Mouse (Mus musculus) intestine, embryonic 15.5 days (tissue): ENCODE measurements at regions not wholly inside any gene's neighbourhood (a gene's known extent, or its start where the extent isn't known, plus 50 kb on each side); places are given as distances from the start of the nearest gene placed in this dataset.

Experiments used
- ATAC-seq: fragments of 200-750 bp; cut with Nextera tagmentation; 2 replicates; pipeline ENCODE4 v1.8.0; 2017; ENCODE audit warnings: moderate TSS enrichment, moderate library complexity
- H3K27ac ChIP-seq: fragments of 300-500 bp; sonication (generic); 2 replicates; pipeline ENCODE4 v1.5.1; 2015; ENCODE audit warnings: mild to moderate bottlenecking, inconsistent platforms
- H3K27me3 ChIP-seq: fragments of 300-500 bp; sonication (generic); replicated peaks from 2 replicates; pipeline ENCODE4 v1.6.1; 2015; ENCODE audit warnings: inconsistent platforms
- H3K36me3 ChIP-seq: fragments of 300-500 bp; sonication (generic); 2 replicates; pipeline ENCODE4 v1.6.1; 2015; ENCODE audit warnings: inconsistent platforms
- H3K4me1 ChIP-seq: fragments of 300-500 bp; sonication (generic); replicated peaks from 2 replicates; pipeline ENCODE4 v1.6.1; 2015; ENCODE audit warnings: inconsistent platforms
- H3K4me2 ChIP-seq: fragments of 300-500 bp; sonication (generic); replicated peaks from 2 replicates; pipeline ENCODE4 v1.6.1; 2015; ENCODE audit warnings: mild to moderate bottlenecking, inconsistent platforms
- H3K4me3 ChIP-seq: fragments of 300-500 bp; sonication (generic); replicated peaks from 2 replicates; pipeline ENCODE4 v1.5.1; 2015; ENCODE audit warnings: inconsistent platforms
- H3K9ac ChIP-seq: fragments of 300-500 bp; sonication (generic); 2 replicates; pipeline ENCODE4 v1.6.1; 2015; ENCODE audit warnings: inconsistent platforms
- H3K9me3 ChIP-seq: fragments of 300-500 bp; sonication (generic); 2 replicates; pipeline ENCODE4 v1.6.1; 2016; ENCODE audit warnings: inconsistent platforms
- WGBS: fragments of 180-500 bp; shearing (Covaris S2); methylation state at CpG from one replicate; pipeline ENCODE4 v1.1.7; 2015; 5-methylcytosine and 5-hydroxymethylcytosine counted together

DNA sequence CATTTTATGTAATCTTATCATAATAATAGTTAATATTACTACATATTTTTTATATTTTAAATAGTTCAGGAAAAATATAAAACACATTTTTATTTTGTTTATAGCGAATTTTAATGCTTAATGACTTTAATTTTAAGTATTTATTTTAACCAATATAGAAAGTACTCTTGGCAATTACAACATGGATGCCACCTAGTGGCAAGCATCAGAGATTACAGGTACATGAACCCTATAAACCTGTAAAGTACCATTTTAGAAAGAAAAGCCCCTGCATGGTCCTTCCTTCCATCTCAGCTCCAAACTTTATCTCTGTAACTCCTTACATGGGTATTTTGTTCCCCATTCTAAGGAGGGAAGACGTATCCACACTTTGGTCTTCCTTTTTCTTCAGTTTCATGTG is 4328.9 kb upstream of the Gm7489 start:
- H3K9ac ChIP-seq: no peak overlapping the region
- H3K27me3 ChIP-seq: no peaks in the 10 kb centered on the region
- H3K9me3 ChIP-seq: no peaks in the 10 kb centered on the region
- no peak overlapping the region for H3K27ac ChIP-seq
- ATAC-seq: no peak
- H3K4me2 ChIP-seq: no peak overlapping the region
- no peaks in the 10 kb centered on the region for H3K36me3 ChIP-seq
- 37% methylated on average over 2 of the region's 2 CpGs for WGBS
- no peaks in the 10 kb centered on the region for H3K4me1 ChIP-seq
- H3K4me3 ChIP-seq: no peak overlapping the region

GRCm38 (mm10) chr15:49560401-49560800 is 4324.3 kb upstream of the Gm7489 start:
- Histone ChIP-seq H3K4me1 (no peaks in the 10 kb centered on the region), H3K9ac (no peak overlapping the region), H3K9me3 (no peaks in the 10 kb centered on the region), H3K36me3 (no peaks in the 10 kb centered on the region), H3K27ac (no peak overlapping the region), H3K4me3 (no peak overlapping the region), H3K27me3 (no peaks in the 10 kb centered on the region), H3K4me2 (no peak overlapping the region)
- no peak for ATAC-seq
- 13% methylated on average over 1 of the region's 1 CpGs for WGBS

GRCm38 (mm10) chr15:49588851-49589250 is 4295.9 kb upstream of the Gm7489 start:
- Histone ChIP-seq H3K4me1 (no peaks in the 10 kb centered on the region), H3K4me2 (no peak overlapping the region), H3K4me3 (no peak overlapping the region), H3K27ac (no peak overlapping the region), H3K9ac (no peak overlapping the region), H3K36me3 (no peaks in the 10 kb centered on the region), H3K27me3 (no peaks in the 10 kb centered on the region), H3K9me3 (no peaks in the 10 kb centered on the region)
- no peak for ATAC-seq

- Histone ChIP-seq H3K9me3 (no peaks in the 10 kb centered on the region), H3K36me3 (no peaks in the 10 kb centered on the region), H3K4me1 (no peaks in the 10 kb centered on the region), H3K27ac (no peak overlapping the region), H3K27me3 (no peaks in the 10 kb centered on the region), H3K4me2 (no peak overlapping the region), H3K4me3 (no peak overlapping the region), H3K9ac (no peak overlapping the region)
- no peak for ATAC-seq
- WGBS: 52% methylated on average over 4 of the region's 4 CpGs
Observed at GRCm38 (mm10) chr15:49613865-49614264, 4270.8 kb upstream of the Gm7489 start.

DNA sequence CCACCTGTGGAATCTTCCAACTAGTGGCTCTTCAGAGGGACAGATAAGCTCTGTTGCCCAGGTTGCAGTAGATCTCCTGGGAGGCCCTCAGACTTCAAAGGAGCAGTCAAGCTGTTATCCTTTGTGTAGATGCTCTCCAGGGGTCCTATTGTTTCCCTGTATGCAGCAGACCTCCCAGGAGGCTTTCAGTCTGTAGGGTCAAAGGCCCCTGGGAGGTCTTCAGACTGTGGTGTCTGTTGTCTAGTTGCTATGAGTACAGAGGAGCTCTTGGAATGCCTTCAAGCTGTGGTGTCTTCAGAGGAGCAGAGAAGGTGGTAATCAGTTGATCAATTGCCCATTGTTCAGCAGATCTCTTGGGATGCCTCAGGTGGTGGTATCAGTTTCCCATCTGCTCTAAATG is 4237.3 kb upstream of the Gm7489 start:
- no peaks in the 10 kb centered on the region for H3K27me3 ChIP-seq
- H3K9me3 ChIP-seq: no peaks in the 10 kb centered on the region
- no peaks in the 10 kb centered on the region for H3K36me3 ChIP-seq
- H3K4me3 ChIP-seq: no peak overlapping the region
- ATAC-seq: no peak
- H3K4me2 ChIP-seq: no peak overlapping the region
- no peak overlapping the region for H3K9ac ChIP-seq
- no peaks in the 10 kb centered on the region for H3K4me1 ChIP-seq
- H3K27ac ChIP-seq: no peak overlapping the region

- Histone ChIP-seq H3K27me3 (no peaks in the 10 kb centered on the region), H3K9ac (no peak overlapping the region), H3K4me1 (no peaks in the 10 kb centered on the region), H3K27ac (no peak overlapping the region), H3K36me3 (no peaks in the 10 kb centered on the region), H3K9me3 (no peaks in the 10 kb centered on the region), H3K4me3 (no peak overlapping the region), H3K4me2 (no peak overlapping the region)
- no peak for ATAC-seq
- WGBS: 50% methylated on average over 2 of the region's 2 CpGs
Observed at GRCm38 (mm10) chr15:49650549-49651180, 4234.0 kb upstream of the Gm7489 start.

DNA sequence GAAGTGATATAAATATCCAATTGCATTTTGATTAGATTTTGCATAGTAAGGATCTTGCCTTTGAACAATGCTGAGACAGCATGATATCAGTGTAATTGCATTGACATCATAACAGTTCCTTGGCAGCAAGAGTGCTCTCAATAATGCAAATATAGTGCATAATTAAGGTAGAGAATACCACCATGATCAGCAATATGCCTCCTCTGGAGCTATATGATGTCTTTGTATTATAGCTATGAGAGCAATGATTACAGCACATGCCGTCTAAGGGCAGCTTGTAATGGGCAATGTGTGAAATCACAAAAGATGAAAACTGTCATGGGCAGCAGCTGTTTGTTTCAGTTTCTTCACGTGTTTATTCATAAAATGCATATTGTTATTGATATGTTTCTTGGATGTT is 4231.0 kb upstream of the Gm7489 start:
- Histone ChIP-seq H3K4me3 (no peak overlapping the region), H3K4me1 (no peaks in the 10 kb centered on the region), H3K27me3 (no peaks in the 10 kb centered on the region), H3K9ac (no peak overlapping the region), H3K9me3 (no peaks in the 10 kb centered on the region), H3K27ac (no peak overlapping the region), H3K36me3 (no peaks in the 10 kb centered on the region), H3K4me2 (no peak overlapping the region)
- WGBS: 73% methylated on average over 2 of the region's 2 CpGs
- ATAC-seq: no peak

- Histone ChIP-seq H3K9me3 (no peaks in the 10 kb centered on the region), H3K4me3 (no peak overlapping the region), H3K36me3 (no peaks in the 10 kb centered on the region), H3K9ac (no peak overlapping the region), H3K27me3 (no peaks in the 10 kb centered on the region), H3K4me1 (no peaks in the 10 kb centered on the region), H3K4me2 (no peak overlapping the region), H3K27ac (no peak overlapping the region)
- peak; percentile 97 for ATAC-seq
- 55% methylated on average over 4 of the region's 4 CpGs for WGBS
Observed at GRCm38 (mm10) chr15:49664834-49665565, 4219.7 kb upstream of the Gm7489 start.
